Mouse (Mus musculus) fat pad, adult 2 months (tissue): ENCODE measurements at regions not wholly inside any gene's neighbourhood (a gene's known extent, or its start where the extent isn't known, plus 50 kb on each side); places are given as distances from the start of the nearest gene placed in this dataset.

Experiments used
- DNase-seq: peaks from one replicate; pipeline ENCODE4 v3.0.0-alpha.2; 2011; ENCODE audit warnings: low read depth, low spot score; ENCODE audit errors: extremely low read depth

DNA sequence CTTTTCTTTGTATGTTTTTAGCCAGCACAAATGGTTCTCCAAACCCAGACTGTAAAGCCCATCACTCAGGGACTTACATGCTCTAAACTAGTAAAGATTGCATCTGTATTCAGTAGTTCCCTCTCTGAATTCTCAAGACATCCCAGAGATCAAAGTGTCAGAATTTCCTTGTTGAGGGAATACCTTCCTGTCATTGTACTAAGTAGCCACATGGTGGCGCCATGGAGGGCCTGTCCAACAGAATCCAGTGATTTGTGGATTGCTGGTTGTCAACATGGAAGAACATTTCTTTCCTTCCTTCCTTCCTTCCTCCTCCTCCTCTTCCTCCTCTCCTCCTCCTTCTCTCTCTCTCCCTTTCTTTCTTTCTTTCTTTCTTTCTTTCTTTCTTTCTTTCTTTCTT lies 93.6 kb upstream of the Trpm1 start:
- no peak for DNase-seq

DNA sequence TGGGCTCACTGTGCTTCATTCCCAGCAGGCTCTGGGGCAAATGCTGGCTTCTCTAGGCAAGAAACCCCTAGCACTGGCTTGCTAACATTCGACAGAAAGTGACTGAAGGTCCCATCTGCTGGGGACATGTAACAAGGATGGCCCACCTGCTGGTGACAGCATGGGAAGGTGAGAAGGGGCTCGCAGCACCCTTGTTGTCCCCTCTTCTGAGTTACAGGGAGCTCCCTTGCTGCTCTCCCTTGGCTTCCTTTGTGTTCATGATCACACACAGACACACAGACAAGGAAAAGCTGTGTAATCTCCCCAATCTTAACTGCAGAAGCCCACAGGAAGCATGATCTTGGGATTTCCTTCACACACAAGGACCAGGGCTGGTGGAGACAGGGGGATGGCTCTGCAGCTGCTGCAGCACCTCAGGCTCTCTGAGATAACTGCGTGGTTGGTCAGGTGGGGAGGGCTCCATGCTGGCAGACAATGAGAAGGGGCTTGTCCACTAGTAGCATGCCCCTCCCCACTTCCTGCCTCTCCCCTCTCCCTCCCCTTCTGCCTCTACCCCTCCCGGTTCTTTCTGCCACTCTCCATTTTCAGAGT lies 95.3 kb upstream of the Trpm1 start:
- DNase-seq: no peak

- DNase-seq: no peak
Measured at GRCm38 (mm10) chr7:64057873-64058272, 95.8 kb upstream of the Trpm1 start.

GRCm38 (mm10) chr7:64056498-64056897 lies 97.1 kb upstream of the Trpm1 start:
- no peak for DNase-seq

DNA sequence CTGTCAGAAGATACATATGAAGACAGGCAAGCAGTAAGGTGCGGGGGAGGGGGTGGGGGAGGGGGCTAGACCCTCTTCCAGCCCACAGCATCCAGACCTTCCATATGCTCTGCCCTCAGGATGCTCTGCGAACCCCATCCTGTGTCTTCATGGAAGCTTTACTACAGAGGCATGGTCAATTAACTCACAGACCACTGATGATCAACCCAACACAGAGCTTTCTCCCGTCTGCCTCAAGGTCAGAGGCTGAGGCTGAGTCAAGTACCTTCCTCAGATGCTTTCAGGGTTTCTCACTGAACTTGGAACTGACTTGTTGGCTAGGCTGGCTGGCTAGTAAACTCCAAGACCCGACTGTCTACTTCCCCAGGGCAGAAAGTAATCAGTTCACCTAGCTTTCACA lies 98.6 kb upstream of the Trpm1 start:
- DNase-seq: no peak

GRCm38 (mm10) chr7:64053766-64054165 lies 99.9 kb upstream of the Trpm1 start:
- no peak for DNase-seq

GRCm38 (mm10) chr7:64052400-64052799 lies 101.2 kb upstream of the Trpm1 start:
- peak; percentile 98 for DNase-seq

DNA sequence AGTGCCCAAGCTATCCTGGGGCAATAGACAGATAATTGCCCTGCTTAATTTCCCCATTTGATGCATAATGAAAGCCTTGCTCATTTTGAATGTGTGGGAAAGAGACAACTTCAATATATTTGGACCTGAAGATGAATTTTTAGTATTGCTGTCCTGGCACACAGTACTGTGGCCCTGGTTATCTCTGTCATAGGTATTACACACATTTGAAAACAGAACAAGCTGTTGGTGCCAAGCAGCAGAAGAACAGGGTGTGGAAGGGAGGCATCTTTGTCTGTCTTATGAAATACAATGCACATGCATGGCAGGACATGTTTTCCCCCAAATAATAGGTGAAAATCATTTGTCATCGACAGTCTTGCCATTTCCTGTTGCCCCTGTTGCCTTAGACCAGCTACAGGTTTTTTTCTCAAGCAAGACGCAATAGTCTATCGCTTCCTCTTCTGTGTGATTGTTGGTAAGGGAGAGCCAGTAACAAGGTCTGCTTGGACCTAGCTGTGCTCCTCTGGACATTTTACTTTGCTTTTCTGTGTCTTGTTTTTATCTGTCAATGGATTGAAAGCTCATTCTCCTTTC lies 102.7 kb upstream of the Trpm1 start:
- DNase-seq: peak; percentile 72

- DNase-seq: peak; percentile 90
Measured at GRCm38 (mm10) chr7:64050246-64050645, 103.4 kb upstream of the Trpm1 start.

DNA sequence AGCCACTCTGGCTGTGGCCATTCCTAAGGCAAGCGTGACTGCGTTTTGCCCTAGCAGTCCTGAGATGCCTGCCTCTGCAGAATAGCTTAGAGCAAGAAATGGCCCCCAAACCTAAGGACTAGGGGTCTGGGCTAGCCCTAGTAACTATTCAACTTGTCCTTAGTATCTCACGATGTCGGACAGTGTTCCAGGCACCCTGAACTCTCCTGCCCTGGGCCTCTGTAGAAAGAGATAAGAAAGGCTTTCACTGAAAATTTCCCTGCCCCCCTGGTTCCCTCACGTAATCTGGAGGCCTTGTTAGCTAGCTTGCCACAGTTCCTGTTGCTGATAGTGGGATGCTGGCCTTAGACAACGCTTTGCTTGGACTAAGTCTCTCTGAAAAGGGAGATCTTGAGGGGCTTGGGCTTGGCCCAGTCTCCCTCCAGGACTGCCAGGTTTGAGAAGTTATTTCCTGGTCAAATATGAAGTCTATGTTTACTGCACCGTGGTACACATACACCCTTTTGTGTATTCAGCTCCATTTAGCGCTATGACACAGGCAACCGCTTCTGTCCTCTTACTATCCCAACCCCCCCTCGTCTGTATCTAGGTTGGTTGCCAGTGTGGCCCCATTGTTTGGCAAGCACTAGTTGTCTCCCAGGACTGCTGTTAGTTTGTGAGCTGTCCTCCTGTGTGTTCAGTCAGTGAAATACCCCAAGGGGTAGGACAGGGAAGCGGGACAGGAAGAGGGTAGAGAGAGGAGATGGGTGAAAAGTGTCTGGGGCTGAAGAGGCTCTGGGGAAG lies 104.3 kb upstream of the Trpm1 start:
- no peak for DNase-seq

- DNase-seq: no peak
Measured at GRCm38 (mm10) chr7:64048452-64049182, 105.0 kb upstream of the Trpm1 start.

GRCm38 (mm10) chr7:64047831-64048230 lies 105.8 kb upstream of the Trpm1 start:
- DNase-seq: no peak

GRCm38 (mm10) chr7:64045292-64045691 lies 106.6 kb upstream of the Klf13 start:
- no peak for DNase-seq

DNA sequence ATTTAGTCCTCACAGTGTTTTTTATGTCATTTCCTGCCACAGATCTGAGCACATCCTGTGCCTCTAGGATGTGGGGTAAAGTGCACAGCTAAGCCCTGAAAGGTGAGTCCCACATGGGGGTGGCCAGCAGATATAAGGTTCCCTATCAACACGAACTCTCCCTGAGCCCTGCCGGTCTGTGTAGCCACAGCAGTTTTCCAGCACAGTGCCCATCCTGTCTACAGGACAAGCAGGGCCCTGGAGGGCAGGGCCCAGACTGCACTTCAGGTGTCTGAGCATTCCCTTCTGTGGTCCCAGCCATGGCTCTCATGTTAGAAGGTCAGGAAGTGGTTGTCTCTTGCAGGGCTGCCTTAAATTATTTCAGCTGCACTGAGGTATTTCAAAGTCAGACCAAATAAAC lies 104.3 kb upstream of the Klf13 start:
- no peak for DNase-seq

DNA sequence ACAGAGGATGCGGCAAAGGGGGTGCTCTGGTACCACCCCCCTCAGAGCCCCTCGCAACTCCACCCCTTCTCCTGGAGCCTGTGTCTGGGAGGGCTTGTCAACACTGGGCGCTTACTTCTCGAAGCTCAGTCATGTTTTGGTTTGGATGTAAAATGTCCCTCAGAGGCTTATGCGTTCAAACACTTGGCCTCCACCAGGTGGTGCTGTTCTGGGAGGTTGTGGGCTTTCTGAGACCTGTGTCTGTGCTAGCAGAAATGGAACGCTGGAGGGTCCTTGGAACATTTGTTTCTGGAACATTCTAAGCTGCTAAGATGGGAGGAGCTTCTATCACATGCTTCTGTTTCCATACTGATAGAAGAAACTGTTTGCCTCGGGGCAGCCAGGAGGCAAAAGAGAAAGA lies 102.6 kb upstream of the Klf13 start:
- no peak for DNase-seq

- no peak for DNase-seq
Measured at GRCm38 (mm10) chr7:64040026-64040737, 101.5 kb upstream of the Klf13 start.

GRCm38 (mm10) chr7:64037701-64038231 lies 99.1 kb upstream of the Klf13 start:
- no peak for DNase-seq

DNA sequence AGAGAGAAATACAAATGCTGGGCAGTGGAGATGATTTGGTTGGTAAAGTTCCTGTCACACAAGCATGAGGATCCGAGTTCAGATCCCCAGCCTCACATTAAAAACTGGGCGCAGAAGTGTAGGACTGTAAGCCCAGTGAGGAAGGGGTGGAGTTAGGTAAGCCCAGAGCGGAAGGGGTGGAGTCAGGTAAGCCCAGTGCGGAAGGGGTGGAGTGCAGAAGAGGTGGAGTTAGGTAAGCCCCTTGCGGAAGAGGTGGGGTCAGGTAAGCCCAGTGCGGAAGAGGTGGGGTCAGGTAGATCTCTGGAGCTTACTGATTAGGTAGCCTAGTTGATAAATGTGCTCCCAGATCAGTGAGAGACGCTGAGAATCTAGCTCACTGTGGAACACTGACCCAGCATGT lies 97.4 kb upstream of the Klf13 start:
- no peak for DNase-seq

- no peak for DNase-seq
Measured at GRCm38 (mm10) chr7:64035025-64035606, 96.4 kb upstream of the Klf13 start.

DNA sequence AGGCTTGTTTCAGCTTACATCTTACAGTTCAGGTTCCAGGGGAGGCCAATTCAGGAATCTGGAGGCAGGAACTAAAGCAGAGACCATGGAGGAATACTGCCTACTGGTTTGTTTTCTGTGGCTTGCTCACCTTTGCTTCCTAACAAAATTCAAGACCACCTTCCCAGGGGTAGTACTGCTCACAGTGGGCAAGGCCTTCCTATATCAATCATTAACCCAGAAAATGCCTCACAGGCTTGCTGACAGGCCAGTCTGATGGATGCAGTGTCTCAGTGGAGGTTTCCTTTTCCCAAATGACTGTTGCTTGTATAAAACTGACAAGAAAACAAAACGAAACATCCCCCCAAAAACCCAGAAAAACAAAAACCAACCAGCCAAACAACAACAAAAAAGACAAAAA lies 95.8 kb upstream of the Klf13 start:
- no peak for DNase-seq

- DNase-seq: no peak
Measured at GRCm38 (mm10) chr7:64033388-64033787, 94.7 kb upstream of the Klf13 start.
